Mouse (Mus musculus) C2C12 (cell line): ENCODE results near the gene Gucy1b2.

ENCODE experiments used
- CTCF ChIP-seq: IDR thresholded peaks from one replicate; pipeline ENCODE4 v1.5.1; 2011; ENCODE audit not compliant: control insufficient read depth, insufficient read depth, insufficient read length
- MAX ChIP-seq: IDR thresholded peaks from one replicate; pipeline ENCODE4 v1.6.1; 2011; ENCODE audit warnings: mild to moderate bottlenecking, control low read depth

- no peak for TF ChIP-seq CTCF
- TF ChIP-seq MAX, result no peak
Measured at GRCm38 (mm10) chr14:62389064-62389728, 66.9 kb downstream of the Gucy1b2 start.
